8 mouse cellular contexts compared by ENCODE assay signal in the genomic region with DNA sequence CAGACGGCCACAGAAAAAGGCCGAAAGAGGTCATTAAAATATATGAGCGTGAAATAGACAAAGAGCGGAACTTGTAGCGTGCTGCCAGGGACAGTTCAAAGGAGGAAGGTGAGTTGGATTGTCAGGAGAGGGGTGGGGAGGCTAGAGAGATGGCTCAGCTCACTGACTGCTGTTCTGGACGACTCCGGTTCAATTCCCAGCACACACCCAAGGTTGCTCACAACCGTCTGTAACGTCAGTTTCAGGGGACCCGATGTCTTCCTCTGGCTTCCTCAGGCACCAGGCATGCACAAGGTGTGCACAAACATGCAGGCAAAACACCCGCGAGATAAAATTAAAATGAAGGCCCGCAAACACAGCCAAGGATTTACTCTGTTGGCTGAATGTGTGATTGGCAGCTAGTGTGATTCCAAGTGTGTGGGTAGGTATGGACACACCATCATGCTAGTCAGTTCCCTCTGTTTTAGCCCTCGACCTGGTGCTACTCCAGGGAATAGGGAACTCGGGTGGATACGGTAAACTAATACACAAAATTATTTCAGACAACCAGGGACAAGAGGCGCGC. TPM values are rescaled to one million over a fixed set of nuclear protein-coding genes. Genes with fewer than 3 reads are reported as not detected.
A peak's percentile ranks its signal among the peaks of the same experiment; 100 is the strongest.
DNase-seq lines count a peak whose midpoint lies in the region; ATAC-seq and TF ChIP-seq lines count a peak whose summit lies in the region.

No protein-coding gene starts in this region.

- no peaks in the 10 kb centered on the region for H3K9me3 ChIP-seq in kidney, embryonic 14.5 days (ENCODE audit: control insufficient read depth, low read length)
- H3K9me3 ChIP-seq in hindbrain, embryonic 16.5 days (ENCODE audit: control insufficient read depth, low read length), result no peaks in the 10 kb centered on the region
- no peaks in the 10 kb centered on the region for H3K9me3 ChIP-seq in midbrain, postnatal 0 days (ENCODE audit: low read length)

- H3K27me3 ChIP-seq in kidney, embryonic 14.5 days (ENCODE audit: control insufficient read depth, insufficient read depth, low read length), result no peaks in the 10 kb centered on the region; the same call in 1 of the 2 replicates
- no peaks in the 10 kb centered on the region for H3K27me3 ChIP-seq in C2C12 (ENCODE audit: control insufficient read depth, insufficient read depth, insufficient read length)
- no peaks in the 10 kb centered on the region for H3K27me3 ChIP-seq in cerebellum, adult 2 months (ENCODE audit: control insufficient read depth, insufficient read depth, low read length)
- no peaks in the 10 kb centered on the region for H3K27me3 ChIP-seq in hindbrain, embryonic 16.5 days (replicated peaks; ENCODE audit: control insufficient read depth, insufficient read depth, low read length)
- no peaks in the 10 kb centered on the region for H3K27me3 ChIP-seq in midbrain, postnatal 0 days (ENCODE audit: insufficient read depth, low read length)

- peak overlapping the region; percentile 89 for H3K9ac ChIP-seq in kidney, embryonic 14.5 days (ENCODE audit: low read depth, low read length)
- H3K9ac ChIP-seq in hindbrain, embryonic 16.5 days (ENCODE audit: low read depth, low read length), result peak overlapping the region; percentile 99
- H3K9ac ChIP-seq in midbrain, postnatal 0 days (replicated peaks; ENCODE audit: low read length, poor library complexity, severe bottlenecking), result peak overlapping the region; percentile 94

- peaks cover 4% of the 10 kb centered on the region; the same call in 1 of the 2 replicates for H3K36me3 ChIP-seq in kidney, embryonic 14.5 days (ENCODE audit: control insufficient read depth, insufficient read depth, low read length)
- peaks cover 29% of the 10 kb centered on the region for H3K36me3 ChIP-seq in C2C12 (ENCODE audit: control insufficient read depth, insufficient read depth)
- H3K36me3 ChIP-seq in hindbrain, embryonic 16.5 days (ENCODE audit: control insufficient read depth, insufficient read depth, low read length), result peaks cover 5% of the 10 kb centered on the region
- H3K36me3 ChIP-seq in midbrain, postnatal 0 days (ENCODE audit: insufficient read depth, low read length), result peaks cover 14% of the 10 kb centered on the region

- TF ChIP-seq POLR2A in cerebellum, adult 2 months (IDR thresholded peaks at IDR 0.05; ENCODE audit: borderline replicate concordance, insufficient read depth, low read length), result no peak

- peak; percentile 29; the same call in 1 of the 2 replicates for ATAC-seq in kidney, embryonic 14.5 days (ENCODE audit: low FRiP score, low TSS enrichment)
- ATAC-seq in hindbrain, embryonic 16.5 days, result peak; percentile 57
- peak; percentile 59 for ATAC-seq in midbrain, postnatal 0 days (ENCODE audit: low FRiP score)

- WGBS in kidney, embryonic 14.5 days, result 59% methylated on average over 18 of the region's 18 CpGs
- 44% methylated on average over 18 of the region's 18 CpGs for WGBS in cerebellum, adult 2 months
- WGBS in hindbrain, embryonic 16.5 days, result 50% methylated on average over 18 of the region's 18 CpGs
- WGBS in midbrain, postnatal 0 days, result 51% methylated on average over 18 of the region's 18 CpGs

- peak overlapping the region; percentile 83 for H3K4me3 ChIP-seq in kidney, embryonic 14.5 days (ENCODE audit: low read length)
- H3K4me3 ChIP-seq in C2C12 (ENCODE audit: insufficient read depth, poor library complexity, severe bottlenecking), result peak overlapping the region; percentile 68
- H3K4me3 ChIP-seq in cerebellum, adult 2 months (replicated peaks; ENCODE audit: insufficient read depth, low read depth, low read length), result peak overlapping the region; percentile 73
- H3K4me3 ChIP-seq in hindbrain, embryonic 16.5 days (ENCODE audit: low read length), result peak overlapping the region; percentile 86
- peak overlapping the region; percentile 81 for H3K4me3 ChIP-seq in midbrain, postnatal 0 days (ENCODE audit: low read depth, low read length)

- H3K79me2 ChIP-seq in C2C12 (ENCODE audit: control insufficient read depth, insufficient read depth), result peaks cover 42% of the 10 kb centered on the region

- no peak overlapping the region for H3K27ac ChIP-seq in kidney, embryonic 14.5 days (ENCODE audit: low read depth, low read length)
- peak overlapping the region; percentile 64; the same call in 1 of the 2 replicates for H3K27ac ChIP-seq in cerebellum, adult 2 months (ENCODE audit: insufficient read depth, low read length)
- H3K27ac ChIP-seq in hindbrain, embryonic 16.5 days (ENCODE audit: low read depth, low read length), result peak overlapping the region; percentile 97
- H3K27ac ChIP-seq in midbrain, postnatal 0 days (ENCODE audit: low read depth, low read length), result peak overlapping the region; percentile 96

- DNase-seq in kidney, postnatal 25 days, result no peak
- peak in 1 of 2 experiments; percentile 7 for DNase-seq in cerebellum, adult 2 months
- peak; percentile 2 for DNase-seq in midbrain, postnatal 0 days (ENCODE audit: low spot score)
- no peak for DNase-seq in adipocyte (ENCODE audit: low spot score)
- no peak for DNase-seq in urinary bladder, adult 2 months (ENCODE audit: low spot score)

- peak overlapping the region; percentile 63 for H3ac ChIP-seq in C2C12 (ENCODE audit: control insufficient read depth, insufficient read length, low read depth)

- H3K4me2 ChIP-seq in kidney, embryonic 14.5 days (replicated peaks; ENCODE audit: low read depth, low read length), result peak overlapping the region; percentile 73
- peak overlapping the region; percentile 63 for H3K4me2 ChIP-seq in hindbrain, embryonic 16.5 days (ENCODE audit: low read length)
- H3K4me2 ChIP-seq in midbrain, postnatal 0 days (ENCODE audit: low read depth, low read length, poor library complexity, severe bottlenecking), result peak overlapping the region; percentile 58

- no peak for TF ChIP-seq CTCF in C2C12 (IDR thresholded peaks at IDR 0.05; ENCODE audit: control insufficient read depth, insufficient read depth, insufficient read length)
- TF ChIP-seq CTCF in cerebellum, adult 2 months (IDR thresholded peaks at IDR 0.05; ENCODE audit: borderline replicate concordance, insufficient read depth, low read depth, low read length), result no peak
- no peak for TF ChIP-seq CTCF in midbrain, postnatal 0 days (IDR thresholded peaks at IDR 0.05)

- peaks cover 5% of the 10 kb centered on the region for H3K4me1 ChIP-seq in kidney, embryonic 14.5 days (ENCODE audit: control insufficient read depth, insufficient read depth, low read length)
- H3K4me1 ChIP-seq in cerebellum, adult 2 months (ENCODE audit: control insufficient read depth, insufficient read depth, low read length), result no peaks in the 10 kb centered on the region; the same call in 1 of the 2 replicates
- peaks cover 5% of the 10 kb centered on the region for H3K4me1 ChIP-seq in hindbrain, embryonic 16.5 days (ENCODE audit: control insufficient read depth, insufficient read depth, low read depth, low read length)
- peaks cover 7% of the 10 kb centered on the region; the same call in 1 of the 2 replicates for H3K4me1 ChIP-seq in midbrain, postnatal 0 days (ENCODE audit: insufficient read depth, low read length)

- peaks cover 25% of the 10 kb centered on the region for H3K79me3 ChIP-seq in C2C12 (ENCODE audit: low read depth)

TF ChIP-seq in C2C12, 6 proteins besides CTCF, POLR2A, EP300 and RAD21:
- TF ChIP-seq CEBPB (IDR thresholded peaks at IDR 0.05; ENCODE audit: low read depth), result no peak
- TF ChIP-seq USF1 (IDR thresholded peaks at IDR 0.05; ENCODE audit: low read depth), result no peak
- no peak for TF ChIP-seq MAX (IDR thresholded peaks at IDR 0.05)
- no peak for TF ChIP-seq MYOG (IDR thresholded peaks at IDR 0.05; ENCODE audit: control insufficient read depth, extremely low read depth, insufficient read length)
- no peak for TF ChIP-seq FOSL1 (IDR thresholded peaks at IDR 0.05; ENCODE audit: insufficient read depth, low read length, poor library complexity, severe bottlenecking)
- no peak for TF ChIP-seq MYOD1 (IDR thresholded peaks at IDR 0.05; ENCODE audit: control insufficient read depth, insufficient read length, low read depth)

RNA-seq across cellular contexts. Expression of a gene that starts 1.0 kb away (rescaled TPM):
- 113 and 148 TPM in 2 replicates for polyA plus RNA-seq in kidney, embryonic 14.5 days (2014; fragmentation: Nextera tagmentation; extraction: Ambion mirVana)
- polyA plus RNA-seq in C2C12 (2012; fragmentation: generic; extraction: Trizol), result 102 TPM
- polyA plus RNA-seq in cerebellum, adult 2 months (2012; rRNA removed), result 24.5 and 26.2 TPM in 2 replicates
- 178 and 197 TPM in 2 replicates for polyA plus RNA-seq in hindbrain, embryonic 16.5 days (2015; fragmentation: Nextera tagmentation; extraction: Ambion mirVana)
- 121 and 126 TPM in 2 replicates for total RNA-seq in midbrain, postnatal 0 days (2014; rRNA removed)
- 239 TPM in 2 replicates for polyA plus RNA-seq in midbrain, postnatal 0 days (2015; fragmentation: Nextera tagmentation; extraction: Ambion mirVana)
- polyA plus RNA-seq in urinary bladder, adult 2 months (2012; rRNA removed), result 46.3 and 49.5 TPM in 2 replicates

RNA-seq across cellular contexts. Expression of a gene that starts 32.9 kb away (rescaled TPM):
- polyA plus RNA-seq in kidney, embryonic 14.5 days (2014; fragmentation: Nextera tagmentation; extraction: Ambion mirVana), result 10.8 and 14.6 TPM in 2 replicates
- not detected for polyA plus RNA-seq in C2C12 (2012; fragmentation: generic; extraction: Trizol)
- polyA plus RNA-seq in cerebellum, adult 2 months (2012; rRNA removed), result not detected in 2 replicates
- polyA plus RNA-seq in hindbrain, embryonic 16.5 days (2015; fragmentation: Nextera tagmentation; extraction: Ambion mirVana), result 7.2 and 8.4 TPM in 2 replicates
- total RNA-seq in midbrain, postnatal 0 days (2014; rRNA removed), result not detected in 2 replicates
- 8.2 and 14.1 TPM in 2 replicates for polyA plus RNA-seq in midbrain, postnatal 0 days (2015; fragmentation: Nextera tagmentation; extraction: Ambion mirVana)
- polyA plus RNA-seq in urinary bladder, adult 2 months (2012; rRNA removed), result not detected in 2 replicates

RNA-seq across cellular contexts. Expression of a gene that starts 41.0 kb away (rescaled TPM):
- polyA plus RNA-seq in kidney, embryonic 14.5 days (2014; fragmentation: Nextera tagmentation; extraction: Ambion mirVana), result 12.5 and 14.0 TPM in 2 replicates
- 7.4 TPM for polyA plus RNA-seq in C2C12 (2012; fragmentation: generic; extraction: Trizol)
- 3.1 and 3.7 TPM in 2 replicates for polyA plus RNA-seq in cerebellum, adult 2 months (2012; rRNA removed)
- polyA plus RNA-seq in hindbrain, embryonic 16.5 days (2015; fragmentation: Nextera tagmentation; extraction: Ambion mirVana), result 5.7 and 5.8 TPM in 2 replicates
- total RNA-seq in midbrain, postnatal 0 days (2014; rRNA removed), result 5.4 and 6.7 TPM in 2 replicates
- 7.5 and 10.6 TPM in 2 replicates for polyA plus RNA-seq in midbrain, postnatal 0 days (2015; fragmentation: Nextera tagmentation; extraction: Ambion mirVana)
- polyA plus RNA-seq in urinary bladder, adult 2 months (2012; rRNA removed), result 10.2 and 10.8 TPM in 2 replicates

RNA-seq across cellular contexts. Expression of a gene that starts 48.9 kb away (rescaled TPM):
- polyA plus RNA-seq in kidney, embryonic 14.5 days (2014; fragmentation: Nextera tagmentation; extraction: Ambion mirVana), result 25.3 and 29.2 TPM in 2 replicates
- polyA plus RNA-seq in C2C12 (2012; fragmentation: generic; extraction: Trizol), result 39.6 TPM
- polyA plus RNA-seq in cerebellum, adult 2 months (2012; rRNA removed), result 1.1 and 1.7 TPM in 2 replicates
- 5.6 and 6.5 TPM in 2 replicates for polyA plus RNA-seq in hindbrain, embryonic 16.5 days (2015; fragmentation: Nextera tagmentation; extraction: Ambion mirVana)
- total RNA-seq in midbrain, postnatal 0 days (2014; rRNA removed), result 1.9 and 3.4 TPM in 2 replicates
- 3.1 and 3.4 TPM in 2 replicates for polyA plus RNA-seq in midbrain, postnatal 0 days (2015; fragmentation: Nextera tagmentation; extraction: Ambion mirVana)
- 101 and 130 TPM in 2 replicates for polyA plus RNA-seq in urinary bladder, adult 2 months (2012; rRNA removed)
